Mouse (Mus musculus): ENCODE data around the gene Gpr4. TPM values are rescaled to one million over a fixed set of nuclear protein-coding genes. Genes with fewer than 3 reads are reported as not detected.

The Gpr4 gene
- total and polyA plus RNA-seq, 3 experiments, result 0.04 to 0.31 TPM; not detected in 1

- DNase-seq (ENCODE audit: extremely low read depth), result no peak
- peaks cover 14 to 29% of the 10 kb centered on the region in 2 experiments for H3K4me1 ChIP-seq (ENCODE audit: control insufficient read depth in 1 of 2, insufficient read depth in 2 of 2)
- dilution Hi-C loops (cut with MboI; ENCODE audit: extremely low pct_ligation_motif_present, extremely low pct_unique_long_range_greater_than_20kb, low sequenced_read_pairs), result no loop called here
- H3K36me3 ChIP-seq (replicated peaks in 1 of 2; ENCODE audit: control insufficient read depth in 1 of 2, insufficient read depth in 1 of 2, low read length in 1 of 2), result peaks cover 13 to 58% of the 10 kb centered on the region in 2 experiments
- H3K4me2 ChIP-seq (ENCODE audit: insufficient read depth, low read depth, poor library complexity, severe bottlenecking), result no peak overlapping the region
- no peak overlapping the region for H3K27ac ChIP-seq (ENCODE audit: insufficient read depth, low read depth)
- H3K9ac ChIP-seq (ENCODE audit: insufficient read depth, low read depth), result no peak overlapping the region
- no peaks in the 10 kb centered on the region for H3K27me3 ChIP-seq (replicated peaks)
- in situ Hi-C loops (cut with MboI; ENCODE audit: low pct_ligation_motif_present, low pct_unique_long_range_greater_than_20kb, low sequenced_read_pairs), result no loop called here
- H3K9me3 ChIP-seq (replicated peaks; ENCODE audit: low read length), result no peaks in the 10 kb centered on the region
- TF ChIP-seq TCF12 (IDR thresholded peaks at IDR 0.05; ENCODE audit: low read depth, low read length) (no peak), PAX5 (IDR thresholded peaks at IDR 0.05; ENCODE audit: low read length) (no peak), SMC3 (IDR thresholded peaks at IDR 0.05; ENCODE audit: low read depth, low read length) (no peak), MAZ (IDR thresholded peaks at IDR 0.05; ENCODE audit: low read depth, low read length) (no peak), MAX (IDR thresholded peaks at IDR 0.05; ENCODE audit: low read length) (no peak)
- no peak overlapping the region for H3K4me3 ChIP-seq (replicated peaks in 1 of 3; ENCODE audit: low read depth in 2 of 3, low read length in 2 of 3, poor library complexity in 1 of 3)
- no peaks in the 10 kb centered on the region; the same call in 1 of the 2 replicates for H3K79me2 ChIP-seq (replicated peaks; ENCODE audit: control insufficient read depth, extremely low read depth, insufficient read depth, poor library complexity, severe bottlenecking)
Measured at GRCm38 (mm10) chr7:19245083-19245482, 32.7 kb downstream of the Gpr4 start.

GRCm38 (mm10) chr7:19246855-19247254 lies 34.5 kb downstream of the Gpr4 start:
- Histone ChIP-seq H3K27ac (ENCODE audit: insufficient read depth, low read depth) (no peak overlapping the region), H3K4me2 (ENCODE audit: insufficient read depth, low read depth, poor library complexity, severe bottlenecking) (no peak overlapping the region), H3K4me3 (replicated peaks in 1 of 3; ENCODE audit: low read depth in 2 of 3, low read length in 2 of 3, poor library complexity in 1 of 3) (no peak overlapping the region), H3K4me1 (ENCODE audit: control insufficient read depth in 1 of 2, insufficient read depth in 2 of 2) (peaks cover 14 to 29% of the 10 kb centered on the region in 2 experiments), H3K79me2 (replicated peaks; ENCODE audit: control insufficient read depth, extremely low read depth, insufficient read depth, poor library complexity, severe bottlenecking) (no peaks in the 10 kb centered on the region), H3K27me3 (replicated peaks) (no peaks in the 10 kb centered on the region), H3K9ac (ENCODE audit: insufficient read depth, low read depth) (no peak overlapping the region), H3K36me3 (replicated peaks in 1 of 2; ENCODE audit: control insufficient read depth in 1 of 2, insufficient read depth in 1 of 2, low read length in 1 of 2) (peaks cover 13 to 58% of the 10 kb centered on the region in 2 experiments), H3K9me3 (replicated peaks; ENCODE audit: low read length) (no peaks in the 10 kb centered on the region)
- in situ Hi-C loops (cut with MboI; ENCODE audit: low pct_ligation_motif_present, low pct_unique_long_range_greater_than_20kb, low sequenced_read_pairs) (no loop called here), dilution Hi-C loops (cut with MboI; ENCODE audit: extremely low pct_ligation_motif_present, extremely low pct_unique_long_range_greater_than_20kb, low sequenced_read_pairs) (no loop called here)
- TF ChIP-seq EP300 (IDR thresholded peaks at IDR 0.05; ENCODE audit: low read length) (no peak), RCOR1 (conservative IDR thresholded peaks at IDR 0.05; ENCODE audit: low read depth, low read length) (no peak), SMC3 (IDR thresholded peaks at IDR 0.05; ENCODE audit: low read depth, low read length) (no peak), MYC (IDR thresholded peaks at IDR 0.05; ENCODE audit: low read depth, low read length) (no peak), MAFK (IDR thresholded peaks at IDR 0.05; ENCODE audit: insufficient replicate concordance, low read length) (no peak), ZMIZ1 (IDR thresholded peaks at IDR 0.05; ENCODE audit: low read depth, low read length) (no peak), MAZ (IDR thresholded peaks at IDR 0.05; ENCODE audit: low read depth, low read length) (no peak), POLR2AphosphoS2 (IDR thresholded peaks at IDR 0.05; ENCODE audit: low read depth, low read length) (no peak), TCF12 (IDR thresholded peaks at IDR 0.05; ENCODE audit: low read depth, low read length) (no peak), CHD1 (IDR thresholded peaks at IDR 0.05; ENCODE audit: low read depth, low read length) (no peak), KAT2A (IDR thresholded peaks at IDR 0.05; ENCODE audit: insufficient replicate concordance, low read length) (no peak), IRF4 (IDR thresholded peaks at IDR 0.05; ENCODE audit: low read depth, low read length) (no peak), ZC3H11A (IDR thresholded peaks at IDR 0.05; ENCODE audit: low read depth, low read length) (no peak), HCFC1 (IDR thresholded peaks at IDR 0.05; ENCODE audit: low read depth, low read length) (no peak), PAX5 (IDR thresholded peaks at IDR 0.05; ENCODE audit: low read length) (no peak), CHD2 (IDR thresholded peaks at IDR 0.05; ENCODE audit: low read length) (no peak), GABPA (IDR thresholded peaks at IDR 0.05; ENCODE audit: insufficient replicate concordance, low read depth, low read length) (no peak), TBP (conservative IDR thresholded peaks at IDR 0.05; ENCODE audit: low read depth, low read length) (no peak), NELFE (IDR thresholded peaks at IDR 0.05; ENCODE audit: low read depth, low read length) (no peak)
- DNase-seq (ENCODE audit: extremely low read depth), result no peak

All from CH12.LX (cell line).